In genomic region chr9:118907934-118908620, GRCm38 (mm10) we compare ENCODE assay signal across 9 mouse cellular contexts. TPM values are rescaled to one million over a fixed set of nuclear protein-coding genes. Genes with fewer than 3 reads are reported as not detected.
DNase-seq lines count a peak whose midpoint lies in the region; ATAC-seq and TF ChIP-seq lines count a peak whose summit lies in the region.
"Had no signal": no experiment of that assay in that cellular context is flagged by ENCODE, and none has a peak within 500 bp of the region (broad histone marks: within the 10 kb centered on the region; RNA-seq: fewer than 3 reads in every experiment).

No protein-coding gene starts in this region.

- no peak for ATAC-seq in midbrain, embryonic 16.5 days
- ATAC-seq in intestine, embryonic 14.5 days (replicated peaks; ENCODE audit: low FRiP score, low TSS enrichment, low read depth): peak; percentile 49; the same call in 1 of the 2 replicates

- H3K27ac ChIP-seq in midbrain, embryonic 10.5 days (replicated peaks): no peak overlapping the region
- no peak overlapping the region for H3K27ac ChIP-seq in midbrain, embryonic 16.5 days (ENCODE audit: low read length)
- no peak overlapping the region for H3K27ac ChIP-seq in cerebellum, adult 2 months (ENCODE audit: insufficient read depth, low read length)
- no peak overlapping the region for H3K27ac ChIP-seq in intestine, embryonic 14.5 days (ENCODE audit: low read depth)
- no peak overlapping the region for H3K27ac ChIP-seq in left cerebral cortex, adult 2 months
- H3K27ac ChIP-seq: neural tube, embryonic 12.5 days had no signal

- WGBS in midbrain, embryonic 10.5 days: 55% methylated on average over 18 of the region's 18 CpGs
- WGBS in midbrain, embryonic 16.5 days: 52% methylated on average over 18 of the region's 18 CpGs
- 54% methylated on average over 18 of the region's 18 CpGs for WGBS in cerebellum, adult 2 months
- 54% methylated on average over 18 of the region's 18 CpGs for WGBS in intestine, embryonic 14.5 days

- no peak overlapping the region for H3K4me3 ChIP-seq in midbrain, embryonic 10.5 days
- H3K4me3 ChIP-seq in midbrain, embryonic 16.5 days (ENCODE audit: low read depth, low read length): no peak overlapping the region
- no peak overlapping the region for H3K4me3 ChIP-seq in cerebellum, adult 2 months (replicated peaks; ENCODE audit: insufficient read depth, low read depth, low read length)
- H3K4me3 ChIP-seq in intestine, embryonic 14.5 days (ENCODE audit: low read depth, low read length): no peak overlapping the region
- H3K4me3 ChIP-seq in left cerebral cortex, adult 2 months: no peak overlapping the region
- H3K4me3 ChIP-seq: neural tube, embryonic 12.5 days had no signal

- no peak for TF ChIP-seq POLR2A in cerebellum, adult 2 months (IDR thresholded peaks at IDR 0.05; ENCODE audit: borderline replicate concordance, insufficient read depth, low read length)

- peak; percentile 86 for TF ChIP-seq CTCF in cerebellum, adult 2 months (IDR thresholded peaks at IDR 0.05; ENCODE audit: borderline replicate concordance, insufficient read depth, low read depth, low read length)
- TF ChIP-seq CTCF in left cerebral cortex, adult 2 months (IDR thresholded peaks at IDR 0.05): peak; percentile 97

- no peak overlapping the region for H3K9ac ChIP-seq in midbrain, embryonic 16.5 days (ENCODE audit: low read depth, low read length)
- no peak overlapping the region for H3K9ac ChIP-seq in intestine, embryonic 14.5 days (ENCODE audit: low read length)
- H3K9ac ChIP-seq: neural tube, embryonic 12.5 days had no signal

- DNase-seq in midbrain, embryonic 10.5 days (ENCODE audit: low spot score): peak; percentile 84
- peak; percentile 53 to 68 for DNase-seq in cerebellum, adult 2 months
- peak; percentile 61 to 85 for DNase-seq in frontal cortex, postnatal 14 days (ENCODE audit: low spot score in 2 of 2)
- peak; percentile 91 for DNase-seq in intestine, embryonic 14.5 days (ENCODE audit: low spot score)
- DNase-seq in left cerebral cortex, adult 2 months (ENCODE audit: extremely low spot score in 1 of 2, low spot score in 2 of 2): peak; percentile 74 to 87
- peak; percentile 86 for DNase-seq in mesoderm, embryonic 11.5 days (ENCODE audit: low read depth, low spot score)
- DNase-seq in spleen, postnatal 4 days (ENCODE audit: low spot score in 2 of 2): peak; percentile 63 to 86

- H3K4me1 ChIP-seq in midbrain, embryonic 10.5 days: peaks cover 9% of the 10 kb centered on the region
- no peaks in the 10 kb centered on the region for H3K4me1 ChIP-seq in midbrain, embryonic 16.5 days (ENCODE audit: control insufficient read depth, insufficient read depth, low read length)
- no peaks in the 10 kb centered on the region for H3K4me1 ChIP-seq in cerebellum, adult 2 months (ENCODE audit: control insufficient read depth, insufficient read depth, low read length)
- H3K4me1 ChIP-seq in intestine, embryonic 14.5 days (replicated peaks; ENCODE audit: control insufficient read depth, insufficient read depth, low read length): peaks cover 8% of the 10 kb centered on the region; the same call in 1 of the 2 replicates

- no peaks in the 10 kb centered on the region for H3K36me3 ChIP-seq in midbrain, embryonic 10.5 days
- no peaks in the 10 kb centered on the region for H3K36me3 ChIP-seq in midbrain, embryonic 16.5 days (ENCODE audit: control insufficient read depth, insufficient read depth, low read length)
- H3K36me3 ChIP-seq in intestine, embryonic 14.5 days (ENCODE audit: control insufficient read depth, insufficient read depth, low read length): no peaks in the 10 kb centered on the region
- H3K36me3 ChIP-seq: neural tube, embryonic 12.5 days had no signal

- intact Hi-C loops in left cerebral cortex, adult 2 months (cut with DNase I): loop anchor here (1.0 kb wide), 2 partner anchors 302 to 319 kb away; partner anchors contain the start of gene Itga9

- no peak overlapping the region for H3K4me2 ChIP-seq in midbrain, embryonic 16.5 days (ENCODE audit: low read length)
- H3K4me2 ChIP-seq in intestine, embryonic 14.5 days (ENCODE audit: low read length): no peak overlapping the region
- H3K4me2 ChIP-seq: neural tube, embryonic 12.5 days had no signal

- no peaks in the 10 kb centered on the region for H3K9me3 ChIP-seq in midbrain, embryonic 10.5 days (replicated peaks)
- H3K9me3 ChIP-seq in midbrain, embryonic 16.5 days (replicated peaks; ENCODE audit: control insufficient read depth, low read length, poor library complexity, severe bottlenecking): no peaks in the 10 kb centered on the region
- H3K9me3 ChIP-seq in intestine, embryonic 14.5 days (ENCODE audit: control insufficient read depth, low read length): no peaks in the 10 kb centered on the region
- H3K9me3 ChIP-seq: neural tube, embryonic 12.5 days had no signal

- no peaks in the 10 kb centered on the region for H3K27me3 ChIP-seq in midbrain, embryonic 10.5 days (ENCODE audit: low read depth, poor library complexity, severe bottlenecking)
- no peaks in the 10 kb centered on the region for H3K27me3 ChIP-seq in midbrain, embryonic 16.5 days (ENCODE audit: control insufficient read depth, insufficient read depth, low read depth, low read length)
- no peaks in the 10 kb centered on the region for H3K27me3 ChIP-seq in cerebellum, adult 2 months (ENCODE audit: control insufficient read depth, insufficient read depth, low read length)
- no peaks in the 10 kb centered on the region for H3K27me3 ChIP-seq in intestine, embryonic 14.5 days (replicated peaks; ENCODE audit: control insufficient read depth, insufficient read depth, low read length)

RNA-seq across cellular contexts. Expression of gene Ctdspl, which starts 18.2 kb away (rescaled TPM):
- 6.2 and 6.6 TPM in 2 replicates for polyA plus RNA-seq in midbrain, embryonic 10.5 days (2016; fragmentation: Nextera tagmentation; extraction: Ambion mirVana)
- polyA plus RNA-seq in midbrain, embryonic 16.5 days (2015; fragmentation: Nextera tagmentation; extraction: Ambion mirVana): 8.8 and 10.9 TPM in 2 replicates
- 10.3 and 10.6 TPM in 2 replicates for polyA plus RNA-seq in cerebellum, adult 2 months (2012; rRNA removed)
- 21.3 and 22.1 TPM in 2 replicates for polyA plus RNA-seq in intestine, embryonic 14.5 days (2014; fragmentation: Nextera tagmentation; extraction: Ambion mirVana)
- total RNA-seq in left cerebral cortex, adult 2 months (2021): 10 to 100 TPM; 33.9 to 37.5 TPM
